Mouse (Mus musculus): ENCODE measurements around the gene Rbm11. TPM values are rescaled to one million over a fixed set of nuclear protein-coding genes. Genes with fewer than 3 reads are reported as not detected.

Rbm11 gene
- 1 to 10 TPM; 4.4 to 4.8 TPM for total RNA-seq (2021)

- intact Hi-C loops (cut with DNase I) = no loop called here
- DNase-seq (ENCODE audit: low spot score in 2 of 2) = peak; percentile 82 to 86
Observed at GRCm38 (mm10) chr16:75592671-75593500, at the start of gene Rbm11. TSS of gene Rbm11 (plus strand) at chr16:75592844.

- intact Hi-C loops (cut with DNase I) = no loop called here
Observed at GRCm38 (mm10) chr16:75545310-75545709, 47.3 kb upstream of the Rbm11 start.

GRCm38 (mm10) chr16:75562910-75563309, 29.7 kb upstream of the Rbm11 start:
- peak in 1 of 2 experiments; percentile 21 for DNase-seq (ENCODE audit: low spot score in 2 of 2)
- intact Hi-C loops (cut with DNase I) = no loop called here

More at GRCm38 (mm10) chr16:75545310-75545709, 47.3 kb upstream of the Rbm11 start:
- no peak for DNase-seq (ENCODE audit: low spot score in 2 of 2)

- no peak for DNase-seq (ENCODE audit: low spot score in 2 of 2)
- intact Hi-C loops (cut with DNase I) = no loop called here
Observed at GRCm38 (mm10) chr16:75582279-75582678, 10.4 kb upstream of the Rbm11 start.

- intact Hi-C loops (cut with DNase I) = no loop called here
- DNase-seq (ENCODE audit: low spot score in 2 of 2) = no peak
Observed at GRCm38 (mm10) chr16:75585961-75586360, 6.7 kb upstream of the Rbm11 start, which contains the start of gene Lipi. TSS of gene Lipi (minus strand) at chr16:75586061.

- intact Hi-C loops (cut with DNase I) = no loop called here
- no peak for DNase-seq (ENCODE audit: low spot score in 2 of 2)
Observed at GRCm38 (mm10) chr16:75586466-75586865, 6.2 kb upstream of the Rbm11 start.

- intact Hi-C loops (cut with DNase I) = no loop called here
- DNase-seq (ENCODE audit: low spot score in 2 of 2) = no peak
Observed at GRCm38 (mm10) chr16:75593501-75594183, 998 bp downstream of the Rbm11 start.

- DNase-seq (ENCODE audit: low spot score in 2 of 2) = no peak
- intact Hi-C loops (cut with DNase I) = no loop called here
Observed at GRCm38 (mm10) chr16:75606415-75606814, 13.8 kb downstream of the Rbm11 start.

- intact Hi-C loops (cut with DNase I) = no loop called here
- DNase-seq (ENCODE audit: low spot score in 2 of 2) = no peak
Observed at GRCm38 (mm10) chr16:75612561-75612960, 19.9 kb downstream of the Rbm11 start.

- intact Hi-C loops (cut with DNase I) = loop anchor here (2.0 to 5.0 kb wide), 2 partner anchors 65 to 1280 kb away; no protein-coding TSS in a partner anchor
- peak in 1 of 2 experiments; percentile 42 for DNase-seq (ENCODE audit: low spot score in 2 of 2)
Observed at GRCm38 (mm10) chr16:75617651-75618349, 25.2 kb downstream of the Rbm11 start.

- DNase-seq (ENCODE audit: low spot score in 2 of 2) = peak in 1 of 2 experiments; percentile 22
- intact Hi-C loops (cut with DNase I) = no loop called here
Observed at GRCm38 (mm10) chr16:75627862-75628261, 35.2 kb downstream of the Rbm11 start.

Other genes starting within 250 kb of the Rbm11 start
- not detected for gene Lipi, start 6.8 kb upstream of the Rbm11 start, total RNA-seq (2021)
- gene Hspa13, start 174.3 kb downstream of the Rbm11 start, total RNA-seq (2021) = 10 to 100 TPM; 36.2 to 36.4 TPM

All from left cerebral cortex, postnatal 25 days (tissue).